Mouse (Mus musculus): ENCODE data around the gene Cwh43. TPM values are rescaled to one million over a fixed set of nuclear protein-coding genes. Genes with fewer than 3 reads are reported as not detected.
A peak's percentile ranks its signal among the peaks of the same experiment; 100 is the strongest.

The Cwh43 gene
- total and polyA plus RNA-seq, 3 experiments: not detected

GRCm38 (mm10) chr5:73402911-73403310, 3.0 kb upstream of the Cwh43 start:
- Histone ChIP-seq H3K9ac (ENCODE audit: low read depth, low read length) (no peak overlapping the region), H3K36me3 (ENCODE audit: control insufficient read depth, insufficient read depth, low read length) (no peaks in the 10 kb centered on the region), H3K27me3 (ENCODE audit: control insufficient read depth, insufficient read depth, low read length) (peaks cover 2% of the 10 kb centered on the region), H3K79me2 (replicated peaks; ENCODE audit: control insufficient read depth, insufficient read depth, low read length) (no peaks in the 10 kb centered on the region), H3K4me1 (ENCODE audit: control insufficient read depth, insufficient read depth, low read length) (no peaks in the 10 kb centered on the region), H3K27ac (no peak overlapping the region), H3K4me3 (no peak overlapping the region)
- intact Hi-C loops (cut with DNase I): no loop called here
- no peak for DNase-seq
- 86% methylated on average over 4 of the region's 4 CpGs for WGBS
- TF ChIP-seq CTCF (IDR thresholded peaks at IDR 0.05) (no peak), EP300 (IDR thresholded peaks at IDR 0.05; ENCODE audit: insufficient read depth, low read depth, low read length) (no peak), POLR2A (IDR thresholded peaks at IDR 0.05; ENCODE audit: insufficient read depth, low read depth, low read length) (no peak)

GRCm38 (mm10) chr5:73403311-73404068, 2.4 kb upstream of the Cwh43 start:
- intact Hi-C loops (cut with DNase I): no loop called here
- Histone ChIP-seq H3K4me1 (ENCODE audit: control insufficient read depth, insufficient read depth, low read length) (no peaks in the 10 kb centered on the region), H3K36me3 (ENCODE audit: control insufficient read depth, insufficient read depth, low read length) (no peaks in the 10 kb centered on the region), H3K79me2 (replicated peaks; ENCODE audit: control insufficient read depth, insufficient read depth, low read length) (no peaks in the 10 kb centered on the region), H3K27me3 (ENCODE audit: control insufficient read depth, insufficient read depth, low read length) (peaks cover 2% of the 10 kb centered on the region), H3K27ac (no peak overlapping the region), H3K9ac (ENCODE audit: low read depth, low read length) (no peak overlapping the region), H3K4me3 (no peak overlapping the region)
- no peak for TF ChIP-seq CTCF (IDR thresholded peaks at IDR 0.05)
- TF ChIP-seq POLR2A (IDR thresholded peaks at IDR 0.05; ENCODE audit: insufficient read depth, low read depth, low read length): no peak
- TF ChIP-seq EP300 (IDR thresholded peaks at IDR 0.05; ENCODE audit: insufficient read depth, low read depth, low read length): no peak
- DNase-seq: no peak
- 86% methylated on average over 14 of the region's 14 CpGs for WGBS

- peaks cover 2% of the 10 kb centered on the region for H3K27me3 ChIP-seq (ENCODE audit: control insufficient read depth, insufficient read depth, low read length)
- H3K4me3 ChIP-seq: no peak overlapping the region
- intact Hi-C loops (cut with DNase I): no loop called here
- H3K79me2 ChIP-seq (replicated peaks; ENCODE audit: control insufficient read depth, insufficient read depth, low read length): no peaks in the 10 kb centered on the region
- H3K9ac ChIP-seq (ENCODE audit: low read depth, low read length): no peak overlapping the region
- TF ChIP-seq EP300 (IDR thresholded peaks at IDR 0.05; ENCODE audit: insufficient read depth, low read depth, low read length): no peak
- 0 out of 2 replicates have a peak, but pooled peaks have one; percentile 4 for TF ChIP-seq CTCF (IDR thresholded peaks at IDR 0.05)
- no peak for TF ChIP-seq POLR2A (IDR thresholded peaks at IDR 0.05; ENCODE audit: insufficient read depth, low read depth, low read length)
- H3K4me1 ChIP-seq (ENCODE audit: control insufficient read depth, insufficient read depth, low read length): no peaks in the 10 kb centered on the region
- WGBS: 78% methylated on average over 6 of the region's 6 CpGs
- H3K36me3 ChIP-seq (ENCODE audit: control insufficient read depth, insufficient read depth, low read length): no peaks in the 10 kb centered on the region
- no peak overlapping the region for H3K27ac ChIP-seq
- no peak for DNase-seq
These were observed 1.1 kb upstream of the Cwh43 start for GRCm38 (mm10) chr5:73404790-73405189.

- no peak for TF ChIP-seq CTCF (IDR thresholded peaks at IDR 0.05)
- TF ChIP-seq POLR2A (IDR thresholded peaks at IDR 0.05; ENCODE audit: insufficient read depth, low read depth, low read length): no peak
- no peak for TF ChIP-seq EP300 (IDR thresholded peaks at IDR 0.05; ENCODE audit: insufficient read depth, low read depth, low read length)
- Histone ChIP-seq H3K36me3 (ENCODE audit: control insufficient read depth, insufficient read depth, low read length) (no peaks in the 10 kb centered on the region), H3K79me2 (replicated peaks; ENCODE audit: control insufficient read depth, insufficient read depth, low read length) (no peaks in the 10 kb centered on the region), H3K27me3 (ENCODE audit: control insufficient read depth, insufficient read depth, low read length) (peaks cover 2% of the 10 kb centered on the region), H3K9ac (ENCODE audit: low read depth, low read length) (no peak overlapping the region), H3K27ac (no peak overlapping the region), H3K4me1 (ENCODE audit: control insufficient read depth, insufficient read depth, low read length) (no peaks in the 10 kb centered on the region), H3K4me3 (no peak overlapping the region)
- intact Hi-C loops (cut with DNase I): no loop called here
- WGBS: 37% methylated on average over 6 of the region's 6 CpGs
- no peak for DNase-seq
These were observed 986 bp downstream of the Cwh43 start for GRCm38 (mm10) chr5:73406861-73407260.

- Histone ChIP-seq H3K9ac (ENCODE audit: low read depth, low read length) (no peak overlapping the region), H3K27ac (no peak overlapping the region), H3K27me3 (ENCODE audit: control insufficient read depth, insufficient read depth, low read length) (peaks cover 2% of the 10 kb centered on the region), H3K4me3 (no peak overlapping the region), H3K36me3 (ENCODE audit: control insufficient read depth, insufficient read depth, low read length) (no peaks in the 10 kb centered on the region), H3K4me1 (ENCODE audit: control insufficient read depth, insufficient read depth, low read length) (no peaks in the 10 kb centered on the region), H3K79me2 (replicated peaks; ENCODE audit: control insufficient read depth, insufficient read depth, low read length) (no peaks in the 10 kb centered on the region)
- DNase-seq: no peak
- TF ChIP-seq EP300 (IDR thresholded peaks at IDR 0.05; ENCODE audit: insufficient read depth, low read depth, low read length) (no peak), CTCF (IDR thresholded peaks at IDR 0.05) (no peak), POLR2A (IDR thresholded peaks at IDR 0.05; ENCODE audit: insufficient read depth, low read depth, low read length) (no peak)
- 60% methylated on average over 5 of the region's 5 CpGs for WGBS
- intact Hi-C loops (cut with DNase I): no loop called here
These were observed 4.1 kb downstream of the Cwh43 start for GRCm38 (mm10) chr5:73409970-73410369.

- no peak for DNase-seq
- H3K4me3 ChIP-seq: no peak overlapping the region
- intact Hi-C loops (cut with DNase I): no loop called here
- no peaks in the 10 kb centered on the region for H3K79me2 ChIP-seq (replicated peaks; ENCODE audit: control insufficient read depth, insufficient read depth, low read length)
- no peak overlapping the region for H3K9ac ChIP-seq (ENCODE audit: low read depth, low read length)
- no peaks in the 10 kb centered on the region for H3K4me1 ChIP-seq (ENCODE audit: control insufficient read depth, insufficient read depth, low read length)
- no peaks in the 10 kb centered on the region for H3K27me3 ChIP-seq (ENCODE audit: control insufficient read depth, insufficient read depth, low read length)
- no peak overlapping the region for H3K27ac ChIP-seq
- TF ChIP-seq POLR2A (IDR thresholded peaks at IDR 0.05; ENCODE audit: insufficient read depth, low read depth, low read length) (no peak), CTCF (IDR thresholded peaks at IDR 0.05) (no peak), EP300 (IDR thresholded peaks at IDR 0.05; ENCODE audit: insufficient read depth, low read depth, low read length) (no peak)
- 67% methylated on average over 5 of the region's 5 CpGs for WGBS
- no peaks in the 10 kb centered on the region for H3K36me3 ChIP-seq (ENCODE audit: control insufficient read depth, insufficient read depth, low read length)
These were observed 5.9 kb downstream of the Cwh43 start for GRCm38 (mm10) chr5:73411771-73412170.
